Mouse (Mus musculus) neural tube, embryonic 11.5 days (tissue): Measurements from ENCODE around the gene Ifng. TPM values are rescaled to one million over a fixed set of nuclear protein-coding genes. Genes with fewer than 3 reads are reported as not detected.

ENCODE experiments used
- polyA plus RNA-seq: library from polyadenylated mRNA; unstranded; fragments of >200 nt; fragmentation: Nextera tagmentation; extraction: Ambion mirVana; gene quantifications from 2 replicates; pipeline ENCODE4 v1.2.1, GENCODE M21; 2014

The Ifng gene
- polyA plus RNA-seq, 1 experiment from 2014 or later, result not detected

Other genes starting within 250 kb of the Ifng start
- 0.22 TPM in 1 of 2 replicates, not detected in the other for gene Il22, start 236.1 kb upstream of the Ifng start, polyA plus RNA-seq
- gene Gm32717, start 200.3 kb upstream of the Ifng start, polyA plus RNA-seq, result 0.16 TPM in 1 of 2 replicates, not detected in the other
- gene Gm32802, start 182.4 kb upstream of the Ifng start, polyA plus RNA-seq, result 0.16 TPM in 1 of 2 replicates, not detected in the other
- gene Iltifb, start 146.0 kb upstream of the Ifng start, polyA plus RNA-seq, result not detected in 2 replicates
- gene Gm9040, start 114.1 kb upstream of the Ifng start, polyA plus RNA-seq, result not detected in 2 replicates
- gene Gm9044, start 108.6 kb upstream of the Ifng start, polyA plus RNA-seq, result not detected in 2 replicates
- not detected in 2 replicates for gene Gm9045, start 103.2 kb upstream of the Ifng start, polyA plus RNA-seq
- not detected in 2 replicates for gene Gm9046, start 97.8 kb upstream of the Ifng start, polyA plus RNA-seq
- gene Gm9048, start 92.4 kb upstream of the Ifng start, polyA plus RNA-seq, result not detected in 2 replicates
- not detected in 2 replicates for gene Gm9049, start 86.9 kb upstream of the Ifng start, polyA plus RNA-seq